Mouse (Mus musculus) embryonic facial prominence, embryonic 15.5 days (tissue): ENCODE results near the gene Slco3a1. TPM values are rescaled to one million over a fixed set of nuclear protein-coding genes. Genes with fewer than 3 reads are reported as not detected.

Experiments
- ATAC-seq: fragments of 200-750 bp; cut with Nextera tagmentation; 2 replicates; pipeline ENCODE4 v1.8.0; 2017; ENCODE audit warnings: low read depth, moderate TSS enrichment; ENCODE audit not compliant: insufficient number of reproducible peaks, low FRiP score, low TSS enrichment
- H3K27ac ChIP-seq: fragments of 300-500 bp; sonication (generic); replicated peaks from 2 replicates; pipeline ENCODE4 v1.5.1; 2015; ENCODE audit warnings: mild to moderate bottlenecking, inconsistent platforms
- H3K27me3 ChIP-seq: fragments of 300-500 bp; sonication (generic); 2 replicates; pipeline ENCODE4 v1.6.1; 2015; ENCODE audit warnings: inconsistent platforms
- H3K36me3 ChIP-seq: fragments of 300-500 bp; sonication (generic); 2 replicates; pipeline ENCODE4 v1.6.1; 2015; ENCODE audit warnings: mild to moderate bottlenecking, inconsistent platforms
- H3K4me1 ChIP-seq: fragments of 300-500 bp; sonication (generic); 2 replicates; pipeline ENCODE4 v1.6.1; 2015; ENCODE audit warnings: inconsistent platforms
- H3K4me2 ChIP-seq: fragments of 300-500 bp; sonication (generic); replicated peaks from 2 replicates; pipeline ENCODE4 v1.6.1; 2015; ENCODE audit warnings: mild to moderate bottlenecking, inconsistent platforms
- H3K4me3 ChIP-seq: fragments of 300-500 bp; sonication (generic); replicated peaks from 2 replicates; pipeline ENCODE4 v1.5.1; 2015; ENCODE audit warnings: mild to moderate bottlenecking, inconsistent platforms
- H3K9ac ChIP-seq: fragments of 300-500 bp; sonication (generic); 2 replicates; pipeline ENCODE4 v1.6.1; 2015; ENCODE audit warnings: inconsistent platforms
- H3K9me3 ChIP-seq: fragments of 300-500 bp; sonication (generic); replicated peaks from 2 replicates; pipeline ENCODE4 v1.6.1; 2016; ENCODE audit warnings: inconsistent platforms
- WGBS: fragments of 180-500 bp; shearing (Covaris S2); methylation state at CpG from one replicate; pipeline ENCODE4 v1.1.7; 2015; 5-methylcytosine and 5-hydroxymethylcytosine counted together
- polyA plus RNA-seq: library from polyadenylated mRNA; unstranded; fragments of >200 nt; fragmentation: Nextera tagmentation; extraction: Ambion mirVana; gene quantifications from 2 replicates; pipeline ENCODE4 v1.2.1, GENCODE M21; 2015

The Slco3a1 gene
- polyA plus RNA-seq, 1 experiment from 2014 or later = 20.5 TPM

DNA sequence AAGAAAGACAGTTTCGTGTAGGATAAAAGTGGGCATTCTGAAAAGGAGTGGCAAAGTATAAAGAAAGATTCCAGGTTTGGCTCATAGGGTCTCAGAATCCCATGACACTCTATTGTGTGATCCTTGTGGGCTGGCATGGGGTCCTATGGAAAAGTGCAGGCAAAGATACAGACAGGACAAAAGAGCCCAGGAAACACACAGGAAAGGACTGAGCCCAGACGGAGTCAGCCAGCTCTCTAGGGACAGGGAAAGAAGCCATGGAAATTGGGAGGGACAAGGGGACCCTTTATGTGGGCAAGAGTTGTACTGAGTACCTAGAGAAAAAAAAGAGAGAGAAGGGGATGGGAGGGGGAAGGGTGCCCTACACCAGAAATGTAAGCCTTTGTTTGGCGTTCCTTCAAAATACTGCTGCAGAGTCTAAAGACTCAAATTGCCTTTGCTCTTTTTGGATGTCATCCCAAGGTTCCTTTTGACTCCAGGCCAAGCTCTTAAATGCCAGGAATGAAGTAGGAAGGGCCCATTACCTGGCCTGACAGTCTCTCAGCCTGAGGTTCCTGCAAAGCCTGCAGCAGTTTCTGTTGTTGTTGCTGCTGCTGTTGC lies 238.6 kb downstream of the Slco3a1 start:
- no peak overlapping the region for H3K4me3 ChIP-seq
- ATAC-seq = peak; percentile 39; the same call in 1 of the 2 replicates
- H3K27ac ChIP-seq = 0 out of 2 replicates have a peak overlapping the region, but pooled peaks have one; percentile 28
- H3K4me2 ChIP-seq = no peak overlapping the region
- no peaks in the 10 kb centered on the region for H3K27me3 ChIP-seq
- no peak overlapping the region for H3K9ac ChIP-seq
- peaks cover 12% of the 10 kb centered on the region; the same call in 1 of the 2 replicates for H3K4me1 ChIP-seq
- no peaks in the 10 kb centered on the region for H3K36me3 ChIP-seq
- no peaks in the 10 kb centered on the region for H3K9me3 ChIP-seq
- WGBS = 55% methylated on average over 3 of the region's 3 CpGs

DNA sequence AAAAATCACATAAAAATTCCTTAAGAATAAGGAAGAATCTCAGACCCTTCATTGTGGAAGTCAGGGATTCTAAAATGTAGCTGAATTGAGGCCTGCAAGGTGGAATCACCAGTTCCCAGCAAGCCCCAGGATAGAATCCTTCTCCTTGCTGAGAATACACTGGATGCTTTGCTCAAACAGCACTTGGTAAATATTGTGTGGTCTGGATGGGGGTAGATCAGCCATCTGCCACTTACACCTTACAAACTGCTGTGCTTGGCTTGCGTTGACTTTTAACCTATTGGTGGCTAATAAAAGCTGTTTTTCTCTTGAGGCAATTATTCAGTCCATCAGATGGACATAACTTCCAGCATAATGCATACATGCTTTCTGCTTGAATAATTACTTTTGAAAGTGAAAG lies 240.3 kb downstream of the Slco3a1 start:
- Histone ChIP-seq H3K4me1 (peaks cover 12% of the 10 kb centered on the region; the same call in 1 of the 2 replicates), H3K27ac (no peak overlapping the region), H3K4me3 (no peak overlapping the region), H3K27me3 (no peaks in the 10 kb centered on the region), H3K4me2 (no peak overlapping the region), H3K9me3 (no peaks in the 10 kb centered on the region), H3K9ac (no peak overlapping the region), H3K36me3 (no peaks in the 10 kb centered on the region)
- no peak for ATAC-seq
- whole genome bisulfite sequencing = 98% methylated on average over 1 of the region's 1 CpGs

DNA sequence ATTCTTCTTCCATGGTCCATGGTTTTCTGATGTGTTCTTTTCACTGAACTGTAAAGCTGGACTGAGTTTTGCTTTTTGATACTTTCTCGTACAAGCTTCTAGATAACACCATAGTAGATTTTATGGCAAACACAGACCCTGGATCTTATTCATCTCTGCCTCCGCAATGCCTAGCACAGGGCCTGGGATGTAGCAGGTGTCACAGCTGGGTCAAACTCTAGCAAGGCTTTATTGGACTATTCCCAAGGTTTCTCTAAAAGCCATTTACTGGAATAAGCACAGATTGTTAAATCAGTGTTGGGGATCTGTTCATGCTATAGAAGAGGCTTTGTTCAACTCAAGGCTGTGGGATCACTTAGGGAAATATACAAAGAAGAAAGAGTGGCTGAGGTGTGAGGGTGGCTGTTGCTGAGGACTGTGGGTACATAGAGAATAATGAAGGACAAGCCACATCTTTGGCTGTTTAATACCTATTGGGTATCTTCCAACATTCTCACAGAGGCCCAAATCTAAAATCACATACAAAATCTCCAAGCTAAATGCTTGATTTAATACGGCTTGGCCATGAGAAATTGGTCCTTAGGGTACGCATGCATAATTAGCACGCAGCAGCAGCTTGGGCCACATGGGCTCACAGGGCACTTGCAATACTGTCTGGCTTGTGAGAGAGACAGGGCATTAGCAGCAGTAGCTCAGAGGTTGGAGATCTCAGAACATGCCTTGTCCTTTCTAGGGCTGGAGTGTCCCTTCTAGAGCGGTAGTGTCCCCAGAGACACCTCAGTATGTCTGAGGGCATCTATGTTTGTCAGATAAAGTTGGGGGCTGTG lies 241.1 kb downstream of the Slco3a1 start:
- Histone ChIP-seq H3K4me2 (no peak overlapping the region), H3K27ac (no peak overlapping the region), H3K27me3 (no peaks in the 10 kb centered on the region), H3K4me3 (no peak overlapping the region), H3K4me1 (peaks cover 12% of the 10 kb centered on the region; the same call in 1 of the 2 replicates), H3K9ac (no peak overlapping the region), H3K36me3 (no peaks in the 10 kb centered on the region), H3K9me3 (no peaks in the 10 kb centered on the region)
- 78% methylated on average over 6 of the region's 6 CpGs for WGBS
- ATAC-seq = no peak

DNA sequence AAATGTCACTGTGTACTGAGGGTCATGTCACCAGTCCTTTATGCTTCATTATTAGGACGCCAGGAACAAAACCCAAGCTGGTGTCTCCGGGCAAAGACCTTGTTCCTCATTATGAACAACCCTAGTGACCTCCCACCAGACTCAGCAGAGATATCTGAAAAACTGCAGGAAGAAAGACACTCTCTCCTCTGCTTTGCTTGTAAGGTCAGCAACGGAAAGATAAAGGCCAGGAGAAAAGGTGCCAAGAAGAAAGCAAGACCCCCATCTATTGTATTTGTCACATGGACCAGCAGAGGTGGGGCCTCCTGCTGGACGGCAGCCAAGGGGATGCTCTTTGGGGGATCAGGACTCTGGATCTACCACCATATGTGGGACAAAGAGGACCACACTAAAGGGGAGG lies 243.0 kb downstream of the Slco3a1 start:
- Histone ChIP-seq H3K9me3 (no peaks in the 10 kb centered on the region), H3K27ac (no peak overlapping the region), H3K27me3 (no peaks in the 10 kb centered on the region), H3K4me2 (no peak overlapping the region), H3K4me3 (no peak overlapping the region), H3K36me3 (no peaks in the 10 kb centered on the region), H3K4me1 (peaks cover 10% of the 10 kb centered on the region; the same call in 1 of the 2 replicates), H3K9ac (no peak overlapping the region)
- WGBS = 61% methylated on average over 4 of the region's 4 CpGs
- no peak for ATAC-seq

DNA sequence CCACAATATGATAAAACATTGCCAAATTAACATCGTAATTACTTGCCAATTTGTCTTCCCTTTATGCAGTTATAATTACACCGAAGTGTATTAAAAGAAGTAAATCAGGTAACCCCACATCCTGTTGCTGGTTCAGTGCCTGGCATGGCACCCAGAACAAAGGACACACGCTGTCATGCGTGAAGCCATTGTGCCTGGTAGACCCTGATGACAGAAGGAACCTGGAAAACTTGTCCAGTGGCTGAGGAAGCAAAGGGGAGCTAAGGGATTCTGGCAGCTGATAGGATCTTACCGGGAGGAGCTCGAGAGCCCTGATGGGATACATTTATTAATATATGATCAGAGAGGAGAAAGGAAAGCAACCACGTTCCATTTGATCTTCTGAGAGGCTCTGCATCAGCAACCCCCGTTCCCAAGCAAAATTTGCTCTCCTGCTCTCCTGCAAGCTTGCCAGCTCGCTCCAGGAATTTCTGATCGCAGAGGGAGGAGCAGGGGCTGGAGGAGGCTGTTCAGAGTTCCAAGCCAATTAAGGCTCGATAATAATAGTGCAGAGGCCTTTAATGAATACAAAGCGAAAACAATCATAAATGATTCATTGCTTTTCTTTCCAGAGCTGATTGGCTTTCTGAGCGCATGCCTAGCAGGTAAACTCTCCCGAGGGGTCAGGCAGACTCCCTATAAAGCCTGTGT lies 250.8 kb downstream of the Slco3a1 start:
- Histone ChIP-seq H3K9me3 (no peaks in the 10 kb centered on the region), H3K36me3 (no peaks in the 10 kb centered on the region), H3K9ac (no peak overlapping the region), H3K27ac (no peak overlapping the region; the same call in 1 of the 2 replicates), H3K4me1 (no peaks in the 10 kb centered on the region), H3K4me2 (no peak overlapping the region), H3K27me3 (no peaks in the 10 kb centered on the region), H3K4me3 (no peak overlapping the region)
- ATAC-seq = 0 out of 2 replicates have a peak, but pooled peaks have one; percentile 34
- 58% methylated on average over 14 of the region's 14 CpGs for WGBS

DNA sequence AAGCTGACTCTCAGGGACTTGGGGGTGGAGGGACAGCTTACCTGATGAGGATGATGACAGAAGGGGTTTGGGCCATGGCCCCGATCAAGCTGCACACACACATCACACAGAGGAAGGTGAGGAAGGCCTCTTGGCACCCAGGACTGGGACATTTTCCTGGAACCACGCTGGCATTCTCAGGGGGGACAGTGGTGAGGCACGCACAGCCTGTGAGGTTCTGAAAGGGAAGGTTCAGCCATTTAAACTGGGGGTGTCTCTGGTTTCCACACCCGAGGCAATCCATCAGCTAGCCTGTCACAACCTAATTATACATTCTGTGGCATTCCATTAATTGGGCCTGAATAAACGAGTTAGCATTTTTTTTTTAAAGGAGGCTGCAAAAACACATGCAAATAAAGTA lies 251.5 kb downstream of the Slco3a1 start:
- Histone ChIP-seq H3K27me3 (no peaks in the 10 kb centered on the region), H3K4me2 (no peak overlapping the region), H3K9ac (no peak overlapping the region), H3K4me3 (no peak overlapping the region), H3K9me3 (no peaks in the 10 kb centered on the region), H3K4me1 (no peaks in the 10 kb centered on the region), H3K27ac (no peak overlapping the region), H3K36me3 (no peaks in the 10 kb centered on the region)
- 59% methylated on average over 5 of the region's 5 CpGs for WGBS
- no peak for ATAC-seq

DNA sequence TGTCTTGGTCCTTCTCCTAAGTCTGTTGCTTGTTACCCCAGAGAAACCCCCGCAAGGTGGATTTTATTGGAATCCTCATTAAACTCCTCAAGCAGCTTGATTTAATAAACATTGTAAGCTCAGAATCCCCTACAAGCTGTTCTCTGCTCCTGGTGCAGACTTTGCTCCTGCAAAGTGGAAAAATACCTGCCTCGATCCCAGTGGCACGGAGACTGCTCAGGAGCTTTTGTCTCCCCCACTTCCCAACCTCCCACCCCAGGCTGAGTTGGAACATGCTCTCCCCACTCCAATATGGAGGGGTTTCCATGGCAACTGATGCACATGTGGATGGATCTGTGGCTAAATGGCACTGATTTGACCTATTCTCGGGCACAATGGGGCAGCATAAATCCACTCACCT lies 268.0 kb downstream of the Slco3a1 start:
- H3K9me3 ChIP-seq = no peaks in the 10 kb centered on the region
- H3K4me3 ChIP-seq = no peak overlapping the region
- no peaks in the 10 kb centered on the region for H3K27me3 ChIP-seq
- no peak overlapping the region for H3K9ac ChIP-seq
- ATAC-seq = no peak
- no peaks in the 10 kb centered on the region for H3K36me3 ChIP-seq
- H3K27ac ChIP-seq = no peak overlapping the region
- no peak overlapping the region for H3K4me2 ChIP-seq
- WGBS = 52% methylated on average over 4 of the region's 4 CpGs
- no peaks in the 10 kb centered on the region for H3K4me1 ChIP-seq

DNA sequence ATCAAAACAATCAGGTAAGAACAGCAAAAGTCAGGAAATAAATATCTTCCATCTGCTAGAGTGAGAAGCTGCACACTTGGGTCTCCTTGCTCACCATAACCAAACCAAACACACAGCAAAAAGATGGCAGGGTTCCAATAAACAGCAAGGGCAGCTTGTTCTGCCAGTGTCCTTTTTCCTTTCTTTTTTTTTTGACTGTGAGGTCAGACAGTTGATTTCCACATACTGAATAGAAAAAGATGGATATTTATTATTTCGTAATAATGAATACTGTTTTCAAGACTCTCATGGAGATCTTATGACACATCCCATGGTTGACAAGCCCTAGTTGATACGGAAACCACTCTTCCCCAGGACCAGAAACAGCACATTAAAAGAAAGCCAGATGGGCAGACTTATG lies 274.2 kb downstream of the Slco3a1 start:
- no peak overlapping the region for H3K27ac ChIP-seq
- ATAC-seq = no peak
- H3K4me2 ChIP-seq = no peak overlapping the region
- no peaks in the 10 kb centered on the region for H3K9me3 ChIP-seq
- H3K36me3 ChIP-seq = no peaks in the 10 kb centered on the region
- H3K27me3 ChIP-seq = no peaks in the 10 kb centered on the region
- H3K9ac ChIP-seq = no peak overlapping the region
- H3K4me1 ChIP-seq = no peaks in the 10 kb centered on the region
- H3K4me3 ChIP-seq = no peak overlapping the region
- 89% methylated on average over 2 of the region's 2 CpGs for WGBS

DNA sequence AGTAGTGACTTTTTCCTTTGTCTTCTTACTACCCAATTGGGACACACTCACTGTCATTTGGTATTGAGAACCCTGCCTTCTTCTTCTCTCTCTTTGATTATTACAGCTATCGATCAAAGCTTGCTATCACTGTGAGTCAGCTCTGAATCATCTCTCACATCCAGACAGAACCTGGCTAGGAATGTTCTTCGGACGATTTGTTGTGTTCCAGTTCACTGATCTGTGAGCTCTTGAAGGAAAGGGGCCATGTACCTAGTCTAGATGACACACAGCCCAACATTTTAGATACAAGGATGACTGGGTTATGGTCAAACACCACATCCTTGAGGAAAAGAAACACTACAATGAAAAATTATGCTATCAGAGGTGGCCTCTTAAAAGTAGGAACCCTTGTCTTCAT lies 275.2 kb downstream of the Slco3a1 start:
- Histone ChIP-seq H3K9me3 (no peaks in the 10 kb centered on the region), H3K36me3 (no peaks in the 10 kb centered on the region), H3K27ac (no peak overlapping the region), H3K4me3 (no peak overlapping the region), H3K27me3 (no peaks in the 10 kb centered on the region), H3K4me1 (no peaks in the 10 kb centered on the region), H3K4me2 (no peak overlapping the region), H3K9ac (no peak overlapping the region)
- WGBS = 92% methylated on average over 3 of the region's 3 CpGs
- no peak for ATAC-seq

DNA sequence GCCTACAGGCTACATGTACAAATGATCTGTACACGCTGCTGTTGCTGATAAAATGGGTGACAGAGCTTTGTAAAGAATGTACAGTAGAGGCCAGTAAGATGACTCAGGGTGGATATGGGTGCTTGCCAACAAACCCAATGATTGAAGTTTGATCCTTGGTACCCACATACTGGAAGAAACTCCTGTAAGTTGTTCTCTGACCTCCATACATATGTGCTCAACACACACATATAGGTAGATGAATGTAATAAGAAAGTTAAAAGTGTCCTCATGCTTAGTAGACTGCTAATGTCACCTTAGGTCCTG lies 284.5 kb downstream of the Slco3a1 start:
- WGBS = 90% methylated on average over 1 of the region's 1 CpGs
- no peak for ATAC-seq
- Histone ChIP-seq H3K4me3 (no peak overlapping the region), H3K36me3 (no peaks in the 10 kb centered on the region), H3K9ac (no peak overlapping the region), H3K4me2 (no peak overlapping the region), H3K4me1 (no peaks in the 10 kb centered on the region), H3K27ac (no peak overlapping the region), H3K9me3 (no peaks in the 10 kb centered on the region), H3K27me3 (no peaks in the 10 kb centered on the region)

DNA sequence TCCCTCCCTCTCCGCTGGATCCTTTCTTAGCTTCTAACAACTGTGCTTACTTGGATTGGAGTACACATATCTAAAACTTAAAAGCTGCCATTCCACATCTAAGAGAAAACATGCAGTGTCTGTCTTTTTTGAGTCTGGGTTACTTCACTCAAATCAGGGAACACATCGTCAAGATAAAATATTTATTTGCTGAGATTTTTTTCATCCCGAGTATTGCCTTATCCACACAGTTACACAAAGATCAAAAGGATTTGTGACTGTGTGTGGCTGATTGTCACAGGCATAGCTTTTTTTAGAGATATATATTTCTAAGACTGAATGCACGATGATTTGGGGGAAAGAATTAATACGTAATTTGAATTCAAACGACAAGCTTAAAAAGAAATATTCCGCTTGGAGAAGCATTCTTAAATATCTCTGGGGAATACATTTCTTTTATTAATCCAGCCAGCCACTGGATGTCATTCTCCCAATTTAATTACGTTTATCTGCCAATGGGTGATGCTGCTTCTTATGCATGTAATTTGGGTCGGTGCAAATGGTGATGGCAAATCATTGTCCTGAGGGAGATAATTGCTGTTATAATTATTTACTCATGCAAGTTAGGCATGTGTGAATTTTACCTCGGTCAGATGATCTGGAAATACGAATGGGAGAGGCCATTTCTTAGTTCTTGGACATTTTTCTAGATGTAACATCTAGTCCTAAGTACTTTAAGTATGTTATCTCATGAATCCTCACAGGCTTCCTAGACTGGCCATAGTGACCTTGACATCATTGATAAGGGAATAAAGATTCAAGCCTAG lies 285.1 kb downstream of the Slco3a1 start:
- Histone ChIP-seq H3K9me3 (no peaks in the 10 kb centered on the region), H3K27ac (no peak overlapping the region), H3K4me3 (no peak overlapping the region), H3K36me3 (no peaks in the 10 kb centered on the region), H3K4me2 (no peak overlapping the region), H3K4me1 (no peaks in the 10 kb centered on the region), H3K27me3 (no peaks in the 10 kb centered on the region), H3K9ac (no peak overlapping the region)
- WGBS = 73% methylated on average over 11 of the region's 11 CpGs
- ATAC-seq = no peak
